Mouse (Mus musculus) forelimb bud, embryonic 11.5 days (tissue): ENCODE measurements around the gene Vkorc1.
"Not testable (repeated sequence)": the region's sequence is repeated elsewhere in the genome, so short reads cannot be mapped to it uniquely, and the experiment has no call there.

Source experiments
- DNase-seq: peaks from one replicate; pipeline ENCODE4 v3.0.0-alpha.2; 2012; ENCODE audit warnings: low read depth, low spot score

Vkorc1 gene

GRCm38 (mm10) chr7:127915293-127915692, 19.9 kb upstream of the Vkorc1 start:
- no peak for DNase-seq

GRCm38 (mm10) chr7:127912938-127913337, 17.5 kb upstream of the Vkorc1 start:
- DNase-seq, result no peak

- peak; percentile 92 for DNase-seq
Measured at GRCm38 (mm10) chr7:127912190-127912871, 16.9 kb upstream of the Vkorc1 start, which contains the start of gene Kat8. Gene Kat8 (plus strand): TSS chr7:127912516.

GRCm38 (mm10) chr7:127908656-127909055, 13.2 kb upstream of the Vkorc1 start:
- DNase-seq, result no peak

GRCm38 (mm10) chr7:127907939-127908338, 12.5 kb upstream of the Vkorc1 start:
- no peak for DNase-seq

GRCm38 (mm10) chr7:127903971-127904796, 8.8 kb upstream of the Vkorc1 start, which contains the start of gene Bckdk:
Gene Bckdk (plus strand): TSS chr7:127904082.
- peak; percentile 83 for DNase-seq

GRCm38 (mm10) chr7:127901772-127902171, 6.4 kb upstream of the Vkorc1 start:
- no peak for DNase-seq

GRCm38 (mm10) chr7:127899997-127900396, 4.6 kb upstream of the Vkorc1 start:
- no peak for DNase-seq

GRCm38 (mm10) chr7:127898179-127898956, 3.0 kb upstream of the Vkorc1 start:
- DNase-seq, result no peak

GRCm38 (mm10) chr7:127897542-127897941, 2.1 kb upstream of the Vkorc1 start:
- no peak for DNase-seq

GRCm38 (mm10) chr7:127896384-127896783, 967 bp upstream of the Vkorc1 start:
- DNase-seq, result peak; percentile 29

GRCm38 (mm10) chr7:127895891-127896290, 474 bp upstream of the Vkorc1 start:
- not testable (repeated sequence) for DNase-seq

- DNase-seq, result no peak
Measured at GRCm38 (mm10) chr7:127894480-127894879, 937 bp downstream of the Vkorc1 start.

- DNase-seq, result no peak
Measured at GRCm38 (mm10) chr7:127890798-127891197, 4.6 kb downstream of the Vkorc1 start, which contains the start of gene Prss53. Gene Prss53 (minus strand): TSS chr7:127890970.

- DNase-seq, result no peak
Measured at GRCm38 (mm10) chr7:127888821-127889220, 6.6 kb downstream of the Vkorc1 start.

GRCm38 (mm10) chr7:127887781-127888180, 7.6 kb downstream of the Vkorc1 start:
- DNase-seq, result no peak

GRCm38 (mm10) chr7:127887191-127887590, 8.2 kb downstream of the Vkorc1 start:
- no peak for DNase-seq

- DNase-seq, result no peak
Measured at GRCm38 (mm10) chr7:127886551-127886950, 8.9 kb downstream of the Vkorc1 start.

- no peak for DNase-seq
Measured at GRCm38 (mm10) chr7:127885951-127886350, 9.5 kb downstream of the Vkorc1 start.

- DNase-seq, result no peak
Measured at GRCm38 (mm10) chr7:127880431-127880830, 15.0 kb downstream of the Vkorc1 start.

GRCm38 (mm10) chr7:127879301-127879700, 16.1 kb downstream of the Vkorc1 start:
- DNase-seq, result no peak
